Mouse (Mus musculus) forebrain, embryonic 16.5 days (tissue): Measurements from ENCODE around the gene Vsig10. TPM values are rescaled to one million over a fixed set of nuclear protein-coding genes. Genes with fewer than 3 reads are reported as not detected.

ENCODE experiments used
- ATAC-seq: fragments of 200-750 bp; cut with Nextera tagmentation; 2 replicates; pipeline ENCODE4 v1.8.0; 2017; ENCODE audit warnings: mild to moderate bottlenecking, moderate library complexity
- H3K27ac ChIP-seq: fragments of 300-500 bp; sonication (generic); 2 replicates; pipeline ENCODE4 v1.5.1; 2014; ENCODE audit warnings: low read length, control low read depth
- H3K27me3 ChIP-seq: fragments of 300-500 bp; sonication (generic); replicated peaks from 2 replicates; pipeline ENCODE4 v1.6.1; 2014; ENCODE audit warnings: low read length; ENCODE audit not compliant: control insufficient read depth, insufficient read depth
- H3K36me3 ChIP-seq: fragments of 300-500 bp; sonication (generic); 2 replicates; pipeline ENCODE4 v1.6.1; 2014; ENCODE audit not compliant: control insufficient read depth, insufficient read depth
- H3K4me1 ChIP-seq: fragments of 300-500 bp; sonication (generic); replicated peaks from 2 replicates; pipeline ENCODE4 v1.6.1; 2014; ENCODE audit warnings: low read length; ENCODE audit not compliant: control insufficient read depth, insufficient read depth
- H3K4me2 ChIP-seq: fragments of 300-500 bp; sonication (generic); 2 replicates; pipeline ENCODE4 v1.6.1; 2014; ENCODE audit warnings: mild to moderate bottlenecking, low read length, control low read depth
- H3K4me3 ChIP-seq: fragments of 300-500 bp; sonication (generic); replicated peaks from 2 replicates; pipeline ENCODE4 v1.5.1; 2014; ENCODE audit warnings: mild to moderate bottlenecking, low read length, control low read depth
- H3K9ac ChIP-seq: fragments of 300-500 bp; sonication (generic); replicated peaks from 2 replicates; pipeline ENCODE4 v1.6.1; 2014; ENCODE audit warnings: low read depth, low read length, control low read depth
- H3K9me3 ChIP-seq: fragments of 300-500 bp; sonication (generic); 2 replicates; pipeline ENCODE4 v1.6.1; 2016; ENCODE audit warnings: low read length; ENCODE audit not compliant: control insufficient read depth
- WGBS: fragments of 180-500 bp; shearing (Covaris S2); extraction: QIAGEN DNeasy Blood & Tissue Kit; methylation state at CpG from one replicate; pipeline ENCODE4 v1.1.7; 2014; 5-methylcytosine and 5-hydroxymethylcytosine counted together
- polyA plus RNA-seq: library from polyadenylated mRNA; unstranded; fragments of >200 nt; fragmentation: Nextera tagmentation; extraction: Ambion mirVana; gene quantifications from 2 replicates; pipeline ENCODE4 v1.2.1, GENCODE M21; 2015

The Vsig10 gene
- polyA plus RNA-seq, 1 experiment from 2014 or later = 2.1 TPM

DNA sequence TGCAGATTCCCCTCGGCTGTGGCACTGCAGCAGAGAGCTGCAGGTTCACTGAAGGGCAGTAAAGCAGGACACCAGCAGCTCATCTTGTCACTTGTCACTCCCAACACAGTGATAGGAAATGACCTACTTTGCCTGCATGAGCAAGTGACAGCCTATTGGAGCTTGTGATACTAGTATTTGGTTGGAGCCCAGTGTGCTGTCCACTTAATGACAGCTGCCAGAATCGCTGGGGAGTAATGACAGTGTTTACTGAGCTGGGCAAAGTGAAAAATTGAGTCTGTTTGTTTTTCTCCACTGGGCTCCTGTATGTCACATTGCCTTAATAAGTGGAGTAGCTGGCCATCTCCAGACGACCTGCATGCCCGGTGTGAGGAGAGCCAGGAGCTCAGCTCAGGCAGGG is 61.3 kb downstream of the Vsig10 start:
- Histone ChIP-seq H3K27me3 (no peaks in the 10 kb centered on the region), H3K27ac (no peak overlapping the region), H3K4me3 (no peak overlapping the region), H3K4me2 (no peak overlapping the region), H3K36me3 (peaks cover 25% of the 10 kb centered on the region), H3K9ac (no peak overlapping the region), H3K9me3 (no peaks in the 10 kb centered on the region), H3K4me1 (no peaks in the 10 kb centered on the region)
- WGBS = 83% methylated on average over 4 of the region's 4 CpGs
- no peak for ATAC-seq

DNA sequence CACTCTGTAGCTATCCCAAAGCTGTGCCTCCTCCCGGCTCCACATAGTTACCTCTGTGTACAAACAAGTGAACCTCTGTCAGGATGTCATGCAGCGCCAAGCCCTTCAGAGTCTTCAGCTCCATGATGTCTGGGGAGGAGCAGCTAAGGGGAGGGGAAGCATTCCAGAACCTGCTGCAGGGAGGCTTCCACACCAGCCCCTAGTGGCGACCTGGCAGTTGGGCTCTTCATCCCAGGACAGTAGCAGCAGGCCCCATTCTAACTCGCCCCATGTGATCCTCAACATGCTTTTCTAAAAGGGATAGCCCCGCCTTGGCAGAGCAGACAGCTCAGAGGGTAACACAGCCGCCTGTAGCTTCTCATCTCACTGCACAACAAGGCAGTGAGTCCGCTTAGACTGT is 62.9 kb downstream of the Vsig10 start:
- WGBS = 80% methylated on average over 7 of the region's 7 CpGs
- Histone ChIP-seq H3K9me3 (no peaks in the 10 kb centered on the region), H3K4me1 (no peaks in the 10 kb centered on the region), H3K4me2 (no peak overlapping the region), H3K9ac (no peak overlapping the region), H3K36me3 (peaks cover 13% of the 10 kb centered on the region; the same call in 1 of the 2 replicates), H3K4me3 (no peak overlapping the region), H3K27me3 (no peaks in the 10 kb centered on the region), H3K27ac (no peak overlapping the region)
- ATAC-seq = no peak

DNA sequence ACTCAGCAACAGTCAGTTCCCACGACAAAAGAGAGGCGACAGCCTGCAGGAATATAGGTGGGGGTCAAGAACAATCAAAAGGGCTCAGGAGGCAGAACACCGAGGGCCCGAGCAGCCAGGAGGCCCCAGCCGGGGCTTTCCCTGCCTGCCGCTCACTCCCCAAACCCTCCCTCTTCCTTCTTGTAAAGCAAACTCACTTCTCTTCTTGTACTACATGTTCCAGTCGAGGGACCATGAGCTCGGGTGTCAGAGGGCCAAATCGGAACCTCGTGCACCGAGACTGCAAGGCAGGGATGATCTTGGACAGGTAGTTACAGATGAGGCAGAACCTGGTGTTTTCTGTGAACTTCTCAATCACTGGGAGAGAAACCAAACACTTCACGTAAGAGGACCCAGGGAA is 64.3 kb downstream of the Vsig10 start:
- Histone ChIP-seq H3K4me3 (no peak overlapping the region), H3K9me3 (no peaks in the 10 kb centered on the region), H3K27me3 (no peaks in the 10 kb centered on the region), H3K27ac (no peak overlapping the region), H3K4me2 (no peak overlapping the region), H3K9ac (no peak overlapping the region), H3K36me3 (peaks cover 10% of the 10 kb centered on the region; the same call in 1 of the 2 replicates), H3K4me1 (peaks cover 8% of the 10 kb centered on the region)
- WGBS = 77% methylated on average over 12 of the region's 12 CpGs
- ATAC-seq = no peak

DNA sequence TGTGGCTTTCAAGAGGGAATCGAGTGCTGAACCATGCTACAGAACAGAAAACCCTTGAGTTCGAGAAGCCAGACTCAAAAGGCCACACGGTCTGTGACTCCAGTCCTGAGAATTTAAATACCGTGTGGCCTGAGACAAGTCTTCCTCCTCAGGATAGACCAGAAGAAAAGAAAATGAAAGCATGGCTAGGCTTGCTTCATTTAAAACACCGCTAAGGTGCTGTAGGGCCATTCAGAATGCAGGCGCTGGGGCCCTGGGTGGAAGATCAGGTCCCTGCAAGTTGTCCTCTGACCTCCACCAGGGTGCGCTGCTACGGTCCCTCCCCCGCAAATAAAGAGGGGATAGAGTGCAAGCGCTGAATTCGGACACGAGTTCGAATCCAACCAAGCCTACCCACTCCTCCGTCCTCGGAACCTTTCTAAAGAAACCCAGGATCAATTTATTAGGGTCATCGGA is 69.4 kb downstream of the Vsig10 start:
- peaks cover 2% of the 10 kb centered on the region; the same call in 1 of the 2 replicates for H3K9me3 ChIP-seq
- H3K4me3 ChIP-seq = peak overlapping the region; percentile 80
- WGBS = 9% methylated on average over 16 of the region's 16 CpGs
- H3K27me3 ChIP-seq = no peaks in the 10 kb centered on the region
- ATAC-seq = peak; percentile 19; the same call in 1 of the 2 replicates
- peak overlapping the region; percentile 87 for H3K9ac ChIP-seq
- H3K4me2 ChIP-seq = peak overlapping the region; percentile 70
- no peaks in the 10 kb centered on the region; the same call in 1 of the 2 replicates for H3K36me3 ChIP-seq
- H3K4me1 ChIP-seq = peaks cover 12% of the 10 kb centered on the region
- H3K27ac ChIP-seq = peak overlapping the region; percentile 53

DNA sequence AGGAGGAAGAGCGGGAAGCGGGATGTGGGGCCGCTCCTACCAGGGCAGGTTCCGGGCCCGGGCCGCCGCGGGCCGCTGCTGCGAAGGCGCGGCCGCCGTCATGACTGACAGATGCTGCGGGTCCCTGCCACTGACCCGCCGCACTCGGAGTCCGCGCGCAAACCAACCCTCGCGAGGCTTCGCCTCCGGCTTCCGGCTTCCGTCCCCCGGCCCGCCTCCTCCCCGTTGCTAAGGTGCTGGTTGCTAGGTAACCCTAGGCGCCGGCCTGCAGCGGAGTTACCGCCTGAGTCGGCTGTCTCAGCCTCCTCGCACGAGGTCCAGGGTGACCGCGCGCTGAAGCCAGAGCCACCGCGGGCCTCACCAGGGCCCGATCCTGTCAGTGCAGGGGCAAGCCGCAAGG is 70.0 kb downstream of the Vsig10 start, which contains the start of gene Rfc5:
Rfc5 (minus strand) TSS at position 171 of the 400 bp plus-strand sequence.
- H3K36me3 ChIP-seq = no peaks in the 10 kb centered on the region; the same call in 1 of the 2 replicates
- peak within 1 kb of the TSS; percentile 53 for H3K27ac ChIP-seq
- H3K4me3 ChIP-seq = peak within 1 kb of the TSS; percentile 80
- peak within 1 kb of the TSS; percentile 87 for H3K9ac ChIP-seq
- H3K4me1 ChIP-seq = peaks cover 12% of the 10 kb centered on the region
- ATAC-seq = peak; percentile 99
- H3K27me3 ChIP-seq = no peaks in the 10 kb centered on the region
- peak within 1 kb of the TSS; percentile 70 for H3K4me2 ChIP-seq
- under 1% methylated on average over 43 of the region's 44 CpGs for WGBS
- H3K9me3 ChIP-seq = peaks cover 2% of the 10 kb centered on the region; the same call in 1 of the 2 replicates

DNA sequence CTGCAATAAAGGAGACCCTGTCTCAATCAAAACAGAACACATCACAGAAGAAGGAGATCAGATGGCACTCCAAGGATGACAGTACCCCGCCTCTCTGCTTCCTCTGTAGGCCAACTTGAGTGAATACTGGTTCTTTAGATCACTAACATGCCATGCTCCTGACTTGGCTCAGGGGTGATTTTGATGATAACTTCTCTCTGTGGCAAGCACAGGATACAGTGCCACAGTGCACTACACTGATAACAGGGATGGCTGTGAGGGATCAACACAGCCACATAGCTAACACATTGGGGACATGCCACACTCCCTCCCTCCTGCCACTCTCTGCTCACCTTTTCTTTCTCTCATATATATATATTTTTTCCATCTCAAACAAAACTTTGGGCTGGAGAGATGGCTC is 72.0 kb downstream of the Vsig10 start:
- WGBS = 93% methylated on average over 1 of the region's 1 CpGs
- Histone ChIP-seq H3K4me2 (no peak overlapping the region), H3K9ac (no peak overlapping the region), H3K4me3 (no peak overlapping the region), H3K4me1 (peaks cover 12% of the 10 kb centered on the region), H3K9me3 (peaks cover 2% of the 10 kb centered on the region; the same call in 1 of the 2 replicates), H3K27me3 (no peaks in the 10 kb centered on the region), H3K36me3 (no peaks in the 10 kb centered on the region), H3K27ac (no peak overlapping the region)
- ATAC-seq = no peak

DNA sequence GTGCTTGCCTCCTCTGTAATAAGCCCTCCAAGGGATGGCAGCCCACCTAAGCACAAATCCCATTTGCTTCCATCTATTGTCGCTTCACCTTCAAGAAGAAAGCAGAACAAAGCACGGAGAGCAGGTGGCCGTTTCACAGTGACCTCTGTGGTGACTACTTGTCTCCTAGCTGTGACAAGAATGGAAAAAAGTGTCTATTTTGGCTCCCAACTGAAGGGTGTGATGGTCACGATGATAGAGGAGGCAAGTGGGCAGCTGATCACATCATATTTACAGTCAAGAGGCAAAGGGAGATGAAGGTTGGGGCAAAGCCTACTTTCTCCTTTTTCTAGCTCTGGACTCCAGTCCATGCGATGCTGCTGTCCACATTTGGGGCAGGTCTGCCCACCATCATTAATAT is 77.0 kb downstream of the Vsig10 start:
- no peak overlapping the region for H3K9ac ChIP-seq
- no peak overlapping the region for H3K4me3 ChIP-seq
- no peak overlapping the region for H3K27ac ChIP-seq
- no peaks in the 10 kb centered on the region for H3K4me1 ChIP-seq
- 88% methylated on average over 5 of the region's 5 CpGs for WGBS
- ATAC-seq = no peak
- H3K4me2 ChIP-seq = no peak overlapping the region
- H3K9me3 ChIP-seq = peaks cover 2% of the 10 kb centered on the region; the same call in 1 of the 2 replicates
- no peaks in the 10 kb centered on the region for H3K27me3 ChIP-seq
- H3K36me3 ChIP-seq = no peaks in the 10 kb centered on the region

DNA sequence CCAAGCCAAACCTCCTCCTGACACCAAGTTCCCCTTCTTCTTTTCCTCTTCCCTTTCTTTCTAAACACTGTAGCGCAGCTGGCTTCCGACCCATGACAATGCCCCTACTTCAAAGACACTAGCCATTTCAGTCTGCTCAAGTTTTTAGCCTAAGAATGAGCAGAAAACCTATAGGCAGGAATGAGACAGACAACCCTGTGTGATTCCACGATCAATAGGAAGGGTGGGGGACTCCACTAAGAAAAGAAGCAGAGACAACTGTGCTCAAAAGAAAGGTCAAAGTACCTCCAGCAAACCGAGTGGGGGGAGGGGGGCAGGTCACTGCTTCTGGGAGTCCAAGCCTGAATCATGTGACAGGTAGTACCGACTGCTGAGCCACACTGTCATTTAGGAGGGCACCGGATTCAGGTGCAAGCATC is 77.7 kb downstream of the Vsig10 start:
- H3K4me1 ChIP-seq = no peaks in the 10 kb centered on the region
- H3K9ac ChIP-seq = no peak overlapping the region
- no peaks in the 10 kb centered on the region for H3K27me3 ChIP-seq
- peaks cover 2% of the 10 kb centered on the region; the same call in 1 of the 2 replicates for H3K9me3 ChIP-seq
- no peak overlapping the region for H3K4me2 ChIP-seq
- H3K36me3 ChIP-seq = no peaks in the 10 kb centered on the region
- 68% methylated on average over 6 of the region's 6 CpGs for WGBS
- ATAC-seq = no peak
- no peak overlapping the region for H3K4me3 ChIP-seq
- H3K27ac ChIP-seq = no peak overlapping the region

DNA sequence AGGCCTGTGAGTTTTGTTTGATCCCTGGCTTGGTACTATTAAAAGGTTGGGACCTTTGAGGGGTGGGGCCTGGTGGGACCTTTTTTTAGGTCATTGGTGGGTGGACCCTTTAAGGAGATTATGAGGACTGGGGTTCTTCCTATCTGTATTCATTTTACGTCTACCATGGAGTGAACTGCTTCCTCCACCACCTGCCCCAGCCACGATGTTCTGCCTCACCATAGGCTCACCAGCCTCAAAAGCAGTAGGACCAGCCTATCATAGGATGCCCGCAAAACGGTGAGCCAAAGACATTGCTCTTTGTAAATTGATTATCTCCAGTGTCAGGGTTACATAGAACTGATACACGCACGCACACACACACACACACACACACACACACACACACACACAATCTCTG is 78.5 kb downstream of the Vsig10 start:
- no peak overlapping the region for H3K27ac ChIP-seq
- H3K9ac ChIP-seq = no peak overlapping the region
- 85% methylated on average over 6 of the region's 6 CpGs for WGBS
- no peaks in the 10 kb centered on the region for H3K4me1 ChIP-seq
- H3K36me3 ChIP-seq = no peaks in the 10 kb centered on the region
- H3K4me3 ChIP-seq = no peak overlapping the region
- no peaks in the 10 kb centered on the region for H3K27me3 ChIP-seq
- ATAC-seq = no peak
- no peaks in the 10 kb centered on the region for H3K9me3 ChIP-seq
- H3K4me2 ChIP-seq = no peak overlapping the region
